Mouse (Mus musculus) midbrain, embryonic 13.5 days (tissue): ENCODE measurements around the gene Elk3. TPM values are rescaled to one million over a fixed set of nuclear protein-coding genes. Genes with fewer than 3 reads are reported as not detected.

Source experiments
- ATAC-seq: fragments of 200-750 bp; cut with Nextera tagmentation; 2 replicates; pipeline ENCODE4 v1.8.0; 2017; ENCODE audit warnings: mild to moderate bottlenecking, moderate TSS enrichment, moderate library complexity
- H3K27ac ChIP-seq: fragments of 300-500 bp; sonication (generic); 2 replicates; pipeline ENCODE4 v1.5.1; 2015; ENCODE audit warnings: inconsistent platforms, mild to moderate bottlenecking, moderate library complexity
- H3K27me3 ChIP-seq: fragments of 300-500 bp; sonication (generic); 2 replicates; pipeline ENCODE4 v1.6.1; 2015; ENCODE audit warnings: mild to moderate bottlenecking, inconsistent platforms
- H3K36me3 ChIP-seq: fragments of 300-500 bp; sonication (generic); 2 replicates; pipeline ENCODE4 v1.6.1; 2015; ENCODE audit warnings: mild to moderate bottlenecking, inconsistent platforms
- H3K4me1 ChIP-seq: fragments of 300-500 bp; sonication (generic); replicated peaks from 2 replicates; pipeline ENCODE4 v1.6.1; 2015; ENCODE audit warnings: inconsistent platforms
- H3K4me2 ChIP-seq: fragments of 300-500 bp; sonication (generic); replicated peaks from 2 replicates; pipeline ENCODE4 v1.6.1; 2015; ENCODE audit warnings: moderate library complexity, mild to moderate bottlenecking, inconsistent platforms
- H3K4me3 ChIP-seq: fragments of 300-500 bp; sonication (generic); replicated peaks from 2 replicates; pipeline ENCODE4 v1.5.1; 2015; ENCODE audit warnings: mild to moderate bottlenecking, inconsistent platforms
- H3K9ac ChIP-seq: fragments of 300-500 bp; sonication (generic); replicated peaks from 2 replicates; pipeline ENCODE4 v1.6.1; 2015; ENCODE audit warnings: mild to moderate bottlenecking, inconsistent platforms
- H3K9me3 ChIP-seq: fragments of 300-500 bp; sonication (generic); 2 replicates; pipeline ENCODE4 v1.6.1; 2016; ENCODE audit warnings: mild to moderate bottlenecking, inconsistent platforms
- WGBS: fragments of 180-500 bp; shearing (Covaris S2); methylation state at CpG from one replicate; pipeline ENCODE4 v1.1.7; 2015; 5-methylcytosine and 5-hydroxymethylcytosine counted together
- polyA plus RNA-seq: library from polyadenylated mRNA; unstranded; fragments of >200 nt; fragmentation: Nextera tagmentation; extraction: Ambion mirVana; gene quantifications from 2 replicates; pipeline ENCODE4 v1.2.1, GENCODE M21; 2015

Gene Elk3
- polyA plus RNA-seq, 1 experiment from 2014 or later, result 8.5 TPM

GRCm38 (mm10) chr10:93274277-93274696 is 36.6 kb downstream of the Elk3 start:
- Histone ChIP-seq H3K36me3 (no peaks in the 10 kb centered on the region), H3K9ac (no peak overlapping the region), H3K4me3 (no peak overlapping the region), H3K9me3 (no peaks in the 10 kb centered on the region), H3K4me2 (no peak overlapping the region), H3K27ac (no peak overlapping the region), H3K27me3 (no peaks in the 10 kb centered on the region), H3K4me1 (peaks cover 33% of the 10 kb centered on the region)
- no peak for ATAC-seq
- 82% methylated on average over 2 of the region's 2 CpGs for WGBS

- no peaks in the 10 kb centered on the region for H3K27me3 ChIP-seq
- H3K9me3 ChIP-seq, result no peaks in the 10 kb centered on the region
- H3K4me3 ChIP-seq, result no peak overlapping the region
- WGBS, result 82% methylated on average over 14 of the region's 14 CpGs
- H3K27ac ChIP-seq, result no peak overlapping the region
- no peak overlapping the region for H3K4me2 ChIP-seq
- H3K9ac ChIP-seq, result no peak overlapping the region
- peaks cover 33% of the 10 kb centered on the region for H3K4me1 ChIP-seq
- ATAC-seq, result no peak
- no peaks in the 10 kb centered on the region for H3K36me3 ChIP-seq
Observed at GRCm38 (mm10) chr10:93272986-93273982, 37.7 kb downstream of the Elk3 start.

GRCm38 (mm10) chr10:93271831-93272230 is 39.1 kb downstream of the Elk3 start:
- no peaks in the 10 kb centered on the region for H3K36me3 ChIP-seq
- ATAC-seq, result no peak
- 92% methylated on average over 7 of the region's 7 CpGs for WGBS

GRCm38 (mm10) chr10:93270889-93271460 is 40.0 kb downstream of the Elk3 start:
- peaks cover 19% of the 10 kb centered on the region for H3K4me1 ChIP-seq
- WGBS, result 91% methylated on average over 6 of the region's 6 CpGs
- no peaks in the 10 kb centered on the region for H3K27me3 ChIP-seq
- ATAC-seq, result no peak
- no peak overlapping the region for H3K27ac ChIP-seq
- no peaks in the 10 kb centered on the region for H3K36me3 ChIP-seq
- no peaks in the 10 kb centered on the region for H3K9me3 ChIP-seq
- H3K4me2 ChIP-seq, result no peak overlapping the region
- no peak overlapping the region for H3K4me3 ChIP-seq
- no peak overlapping the region for H3K9ac ChIP-seq

More at GRCm38 (mm10) chr10:93271831-93272230, 39.1 kb downstream of the Elk3 start:
- H3K4me1 ChIP-seq, result peaks cover 27% of the 10 kb centered on the region
- no peak overlapping the region for H3K9ac ChIP-seq
- H3K4me3 ChIP-seq, result no peak overlapping the region
- H3K27me3 ChIP-seq, result no peaks in the 10 kb centered on the region
- no peak overlapping the region for H3K4me2 ChIP-seq
- no peaks in the 10 kb centered on the region for H3K9me3 ChIP-seq
- H3K27ac ChIP-seq, result no peak overlapping the region

GRCm38 (mm10) chr10:93269744-93270143 is 41.2 kb downstream of the Elk3 start:
- Histone ChIP-seq H3K27ac (no peak overlapping the region), H3K9me3 (no peaks in the 10 kb centered on the region), H3K4me3 (no peak overlapping the region), H3K4me1 (peaks cover 7% of the 10 kb centered on the region), H3K4me2 (no peak overlapping the region), H3K9ac (no peak overlapping the region), H3K36me3 (no peaks in the 10 kb centered on the region), H3K27me3 (no peaks in the 10 kb centered on the region)
- WGBS, result 82% methylated on average over 4 of the region's 4 CpGs
- ATAC-seq, result no peak

- ATAC-seq, result no peak
- Histone ChIP-seq H3K4me1 (peaks cover 15% of the 10 kb centered on the region), H3K4me3 (no peak overlapping the region), H3K27me3 (no peaks in the 10 kb centered on the region), H3K9me3 (no peaks in the 10 kb centered on the region), H3K4me2 (no peak overlapping the region), H3K27ac (no peak overlapping the region), H3K9ac (no peak overlapping the region), H3K36me3 (no peaks in the 10 kb centered on the region)
- WGBS, result 91% methylated on average over 3 of the region's 3 CpGs
Observed at GRCm38 (mm10) chr10:93268339-93268738, 42.6 kb downstream of the Elk3 start.

GRCm38 (mm10) chr10:93267509-93267908 is 43.4 kb downstream of the Elk3 start:
- Histone ChIP-seq H3K4me2 (no peak overlapping the region), H3K36me3 (no peaks in the 10 kb centered on the region), H3K27ac (no peak overlapping the region), H3K4me1 (peaks cover 22% of the 10 kb centered on the region), H3K4me3 (no peak overlapping the region), H3K27me3 (no peaks in the 10 kb centered on the region), H3K9me3 (no peaks in the 10 kb centered on the region), H3K9ac (no peak overlapping the region)
- ATAC-seq, result no peak
- WGBS, result 91% methylated on average over 5 of the region's 5 CpGs

GRCm38 (mm10) chr10:93266521-93266920 is 44.4 kb downstream of the Elk3 start:
- 97% methylated on average over 7 of the region's 7 CpGs for WGBS
- H3K27ac ChIP-seq, result no peak overlapping the region
- H3K9ac ChIP-seq, result no peak overlapping the region
- no peaks in the 10 kb centered on the region for H3K36me3 ChIP-seq
- H3K4me1 ChIP-seq, result peaks cover 32% of the 10 kb centered on the region
- no peak overlapping the region for H3K4me3 ChIP-seq
- ATAC-seq, result no peak
- H3K9me3 ChIP-seq, result no peaks in the 10 kb centered on the region
- H3K27me3 ChIP-seq, result no peaks in the 10 kb centered on the region
- H3K4me2 ChIP-seq, result no peak overlapping the region

- Histone ChIP-seq H3K9ac (no peak overlapping the region), H3K27me3 (no peaks in the 10 kb centered on the region), H3K36me3 (no peaks in the 10 kb centered on the region), H3K4me3 (no peak overlapping the region), H3K9me3 (no peaks in the 10 kb centered on the region), H3K27ac (no peak overlapping the region), H3K4me2 (no peak overlapping the region), H3K4me1 (peaks cover 39% of the 10 kb centered on the region)
- WGBS, result 81% methylated on average over 9 of the region's 9 CpGs
- no peak for ATAC-seq
Observed at GRCm38 (mm10) chr10:93265833-93266232, 45.1 kb downstream of the Elk3 start.

- no peak overlapping the region for H3K4me2 ChIP-seq
- no peaks in the 10 kb centered on the region for H3K9me3 ChIP-seq
- H3K27ac ChIP-seq, result no peak overlapping the region
- H3K27me3 ChIP-seq, result no peaks in the 10 kb centered on the region
- no peaks in the 10 kb centered on the region for H3K36me3 ChIP-seq
- H3K9ac ChIP-seq, result no peak overlapping the region
- H3K4me1 ChIP-seq, result peaks cover 37% of the 10 kb centered on the region
- no peak overlapping the region for H3K4me3 ChIP-seq
- 68% methylated on average over 5 of the region's 5 CpGs for WGBS
- ATAC-seq, result no peak
Observed at GRCm38 (mm10) chr10:93264001-93264400, 46.9 kb downstream of the Elk3 start.

GRCm38 (mm10) chr10:93263431-93263830 is 47.5 kb downstream of the Elk3 start:
- Histone ChIP-seq H3K36me3 (no peaks in the 10 kb centered on the region), H3K4me1 (peaks cover 37% of the 10 kb centered on the region), H3K9ac (no peak overlapping the region; the same call in 1 of the 2 replicates), H3K27ac (peak overlapping the region; percentile 44; the same call in 1 of the 2 replicates), H3K4me2 (no peak overlapping the region), H3K9me3 (no peaks in the 10 kb centered on the region), H3K4me3 (no peak overlapping the region), H3K27me3 (no peaks in the 10 kb centered on the region)
- peak; percentile 60 for ATAC-seq
- WGBS, result 23% methylated on average over 8 of the region's 8 CpGs

- H3K9ac ChIP-seq, result no peak overlapping the region; the same call in 1 of the 2 replicates
- peaks cover 38% of the 10 kb centered on the region for H3K4me1 ChIP-seq
- ATAC-seq, result peak; percentile 75
- no peaks in the 10 kb centered on the region for H3K9me3 ChIP-seq
- peak overlapping the region; percentile 61 for H3K27ac ChIP-seq
- 16% methylated on average over 15 of the region's 15 CpGs for WGBS
- H3K36me3 ChIP-seq, result no peaks in the 10 kb centered on the region
- peak overlapping the region; percentile 51 for H3K4me2 ChIP-seq
- H3K4me3 ChIP-seq, result peak overlapping the region; percentile 21
- H3K27me3 ChIP-seq, result no peaks in the 10 kb centered on the region
Observed at GRCm38 (mm10) chr10:93261981-93262499, 48.9 kb downstream of the Elk3 start.
